Mouse (Mus musculus) hindbrain, embryonic 15.5 days (tissue): ENCODE data around the gene C77080. TPM values are rescaled to one million over a fixed set of nuclear protein-coding genes. Genes with fewer than 3 reads are reported as not detected.

Source experiments
- ATAC-seq: fragments of 200-750 bp; cut with Nextera tagmentation; 2 replicates; pipeline ENCODE4 v1.8.0; 2017; ENCODE audit warnings: low read depth, moderate number of reproducible peaks, moderate TSS enrichment; ENCODE audit not compliant: low FRiP score
- H3K27ac ChIP-seq: fragments of 300-500 bp; sonication (generic); replicated peaks from 2 replicates; pipeline ENCODE4 v1.5.1; 2015; ENCODE audit warnings: mild to moderate bottlenecking, inconsistent platforms
- H3K27me3 ChIP-seq: fragments of 300-500 bp; sonication (generic); 2 replicates; pipeline ENCODE4 v1.6.1; 2015; ENCODE audit warnings: control low read depth, inconsistent platforms
- H3K36me3 ChIP-seq: fragments of 300-500 bp; sonication (generic); 2 replicates; pipeline ENCODE4 v1.6.1; 2015; ENCODE audit warnings: control low read depth, inconsistent platforms
- H3K4me1 ChIP-seq: fragments of 300-500 bp; sonication (generic); replicated peaks from 2 replicates; pipeline ENCODE4 v1.6.1; 2015; ENCODE audit warnings: control low read depth, inconsistent platforms
- H3K4me2 ChIP-seq: fragments of 300-500 bp; sonication (generic); 2 replicates; pipeline ENCODE4 v1.6.1; 2015; ENCODE audit warnings: moderate library complexity, mild to moderate bottlenecking, inconsistent platforms
- H3K4me3 ChIP-seq: fragments of 300-500 bp; sonication (generic); 2 replicates; pipeline ENCODE4 v1.5.1; 2015; ENCODE audit warnings: mild to moderate bottlenecking, inconsistent platforms
- H3K9ac ChIP-seq: fragments of 300-500 bp; sonication (generic); 2 replicates; pipeline ENCODE4 v1.6.1; 2015; ENCODE audit warnings: inconsistent platforms
- H3K9me3 ChIP-seq: fragments of 300-500 bp; sonication (generic); 2 replicates; pipeline ENCODE4 v1.6.1; 2016; ENCODE audit warnings: control low read depth, inconsistent platforms
- WGBS: fragments of 180-500 bp; shearing (Covaris S2); methylation state at CpG from one replicate; pipeline ENCODE4 v1.1.7; 2015; 5-methylcytosine and 5-hydroxymethylcytosine counted together
- polyA plus RNA-seq: library from polyadenylated mRNA; unstranded; fragments of >200 nt; fragmentation: Nextera tagmentation; extraction: Ambion mirVana; gene quantifications from 2 replicates; pipeline ENCODE4 v1.2.1, GENCODE M21; 2015

The C77080 gene
- polyA plus RNA-seq, 1 experiment from 2014 or later: 8.3 TPM

DNA sequence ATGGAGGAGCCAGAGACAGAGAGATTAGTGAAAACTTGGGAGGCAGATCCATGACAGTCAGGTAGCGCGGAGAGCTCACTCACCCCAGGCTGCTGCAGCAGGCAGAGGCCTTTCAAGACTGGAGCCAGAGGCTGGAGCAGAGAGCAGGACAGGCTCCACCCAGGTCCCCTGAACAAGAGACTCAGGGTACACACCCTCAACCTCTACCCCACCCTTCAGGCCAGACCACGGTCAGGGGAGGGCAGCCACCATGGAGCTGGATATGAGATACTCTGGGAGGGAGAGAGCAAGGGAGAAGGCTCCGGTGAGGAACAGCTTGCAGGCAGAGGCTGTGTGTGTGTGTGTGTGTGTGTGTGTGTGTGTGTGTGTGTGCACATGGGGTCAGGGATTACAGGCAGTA lies 5.0 kb upstream of the C77080 start:
- no peak overlapping the region for H3K4me3 ChIP-seq
- no peak for ATAC-seq
- no peak overlapping the region for H3K27ac ChIP-seq
- no peaks in the 10 kb centered on the region for H3K9me3 ChIP-seq
- H3K4me2 ChIP-seq: no peak overlapping the region
- 90% methylated on average over 4 of the region's 4 CpGs for WGBS
- no peaks in the 10 kb centered on the region for H3K36me3 ChIP-seq
- H3K9ac ChIP-seq: no peak overlapping the region
- no peaks in the 10 kb centered on the region for H3K27me3 ChIP-seq
- H3K4me1 ChIP-seq: peaks cover 6% of the 10 kb centered on the region

DNA sequence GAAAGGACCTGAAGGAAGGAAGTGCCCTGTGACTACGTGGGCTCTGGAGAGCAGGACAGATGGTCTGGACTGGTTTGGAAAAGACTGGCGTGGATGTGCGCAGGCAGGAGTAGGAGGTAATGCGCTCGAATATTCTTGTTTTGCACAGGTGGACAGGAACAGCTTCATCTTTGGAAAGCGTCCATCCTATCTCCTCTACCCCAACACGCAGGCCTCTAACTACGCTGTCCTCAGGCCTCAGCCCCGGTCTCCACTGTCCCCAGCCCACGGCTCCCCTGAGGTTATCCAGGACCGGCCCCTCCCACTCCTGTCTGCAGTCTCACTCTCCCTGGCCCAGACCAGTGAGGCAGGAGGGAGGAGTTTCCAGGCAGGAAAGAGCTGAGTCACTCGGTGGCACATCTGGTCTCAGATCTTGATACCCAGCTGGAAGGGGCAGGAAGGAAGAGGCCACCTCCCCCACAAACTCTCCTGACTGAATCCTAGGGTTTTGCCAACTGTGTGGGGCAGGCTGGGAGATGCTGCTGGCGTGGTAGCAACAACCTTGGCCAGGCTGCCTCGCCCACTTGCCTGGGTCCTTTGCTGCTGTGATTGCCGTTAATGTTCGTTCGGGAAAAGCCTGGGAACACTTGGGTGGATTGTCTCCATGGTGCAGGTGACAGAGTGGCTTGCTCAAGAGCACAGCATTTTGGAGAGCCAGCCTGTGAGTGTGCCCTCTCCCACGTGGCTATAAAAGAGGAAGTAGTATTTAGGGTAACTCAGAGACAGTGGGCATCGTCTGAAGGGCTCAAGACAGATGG lies 2.2 kb upstream of the C77080 start:
- ATAC-seq: no peak
- 0 out of 2 replicates have a peak overlapping the region, but pooled peaks have one; percentile 30 for H3K27ac ChIP-seq
- no peaks in the 10 kb centered on the region for H3K36me3 ChIP-seq
- H3K4me2 ChIP-seq: no peak overlapping the region
- WGBS: 39% methylated on average over 19 of the region's 19 CpGs
- no peaks in the 10 kb centered on the region for H3K9me3 ChIP-seq
- H3K27me3 ChIP-seq: no peaks in the 10 kb centered on the region
- H3K4me1 ChIP-seq: peaks cover 12% of the 10 kb centered on the region
- H3K4me3 ChIP-seq: no peak overlapping the region
- no peak overlapping the region for H3K9ac ChIP-seq

GRCm38 (mm10) chr4:129260678-129261077 lies 526 bp downstream of the C77080 start:
- H3K4me3 ChIP-seq: no peak overlapping the region
- H3K4me1 ChIP-seq: peaks cover 19% of the 10 kb centered on the region
- H3K4me2 ChIP-seq: no peak overlapping the region
- WGBS: 13% methylated on average over 6 of the region's 6 CpGs
- H3K9ac ChIP-seq: no peak overlapping the region
- no peaks in the 10 kb centered on the region for H3K36me3 ChIP-seq
- no peaks in the 10 kb centered on the region for H3K9me3 ChIP-seq
- H3K27me3 ChIP-seq: no peaks in the 10 kb centered on the region
- no peak for ATAC-seq
- H3K27ac ChIP-seq: no peak overlapping the region

DNA sequence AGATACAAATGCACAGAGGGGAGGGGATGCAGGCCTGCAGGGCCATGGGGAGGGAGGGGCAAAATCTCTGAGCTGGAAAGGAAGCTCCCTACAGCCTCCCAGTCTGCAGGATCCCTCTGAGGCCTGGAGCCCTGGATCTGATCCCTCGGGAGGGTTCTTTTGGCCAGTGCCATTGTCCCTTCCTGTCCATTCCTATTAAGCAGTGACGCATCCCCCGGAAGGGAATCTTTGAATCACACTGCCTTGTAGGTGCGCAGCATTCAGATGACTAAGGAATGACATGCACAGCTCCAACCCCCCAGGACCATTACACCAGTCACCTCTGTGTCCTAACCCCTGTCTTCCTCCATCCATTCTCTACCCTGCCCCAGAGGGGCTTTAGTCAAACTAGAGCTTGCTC lies 2.1 kb downstream of the C77080 start:
- no peak for ATAC-seq
- no peaks in the 10 kb centered on the region for H3K36me3 ChIP-seq
- H3K4me1 ChIP-seq: peaks cover 19% of the 10 kb centered on the region
- 55% methylated on average over 4 of the region's 4 CpGs for WGBS
- H3K27me3 ChIP-seq: no peaks in the 10 kb centered on the region
- H3K4me2 ChIP-seq: no peak overlapping the region
- H3K9me3 ChIP-seq: no peaks in the 10 kb centered on the region
- no peak overlapping the region for H3K9ac ChIP-seq
- no peak overlapping the region for H3K4me3 ChIP-seq
- H3K27ac ChIP-seq: no peak overlapping the region

- ATAC-seq: peak; percentile 38
- Histone ChIP-seq H3K27me3 (0 out of 2 replicates have a peak, but pooled peaks cover 4% of the 10 kb centered on the region), H3K9ac (no peak overlapping the region), H3K4me3 (no peak overlapping the region), H3K4me2 (no peak overlapping the region), H3K36me3 (no peaks in the 10 kb centered on the region), H3K4me1 (peaks cover 14% of the 10 kb centered on the region), H3K27ac (no peak overlapping the region), H3K9me3 (no peaks in the 10 kb centered on the region)
- 25% methylated on average over 8 of the region's 8 CpGs for WGBS
Measured at GRCm38 (mm10) chr4:129256450-129257380, 4.5 kb downstream of the C77080 start.

DNA sequence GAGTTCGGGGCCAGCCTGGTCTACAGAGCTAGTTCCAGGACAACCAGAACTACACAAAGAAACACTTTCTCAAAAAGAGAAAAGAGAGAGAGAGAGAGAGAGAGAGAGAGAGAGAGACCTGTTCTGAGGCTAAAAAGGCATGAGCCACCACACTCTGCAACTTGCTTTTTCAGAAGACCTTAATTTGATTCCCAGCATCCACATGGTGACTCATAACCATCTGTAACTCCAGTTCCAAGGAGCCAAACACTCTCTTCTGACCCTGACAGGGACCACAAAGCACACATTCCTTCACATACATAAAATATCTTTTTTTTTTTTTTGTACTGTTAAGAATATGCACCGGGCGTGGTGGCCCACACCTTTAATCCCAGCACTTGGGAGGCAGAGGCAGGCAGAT lies 6.6 kb downstream of the C77080 start:
- H3K9me3 ChIP-seq: no peaks in the 10 kb centered on the region
- H3K36me3 ChIP-seq: no peaks in the 10 kb centered on the region
- H3K27ac ChIP-seq: no peak overlapping the region
- H3K27me3 ChIP-seq: peaks cover 23% of the 10 kb centered on the region
- no peak overlapping the region for H3K4me2 ChIP-seq
- no peak overlapping the region for H3K4me3 ChIP-seq
- no peak overlapping the region for H3K9ac ChIP-seq
- WGBS: 99% methylated on average over 3 of the region's 3 CpGs
- ATAC-seq: no peak
- peaks cover 19% of the 10 kb centered on the region for H3K4me1 ChIP-seq

DNA sequence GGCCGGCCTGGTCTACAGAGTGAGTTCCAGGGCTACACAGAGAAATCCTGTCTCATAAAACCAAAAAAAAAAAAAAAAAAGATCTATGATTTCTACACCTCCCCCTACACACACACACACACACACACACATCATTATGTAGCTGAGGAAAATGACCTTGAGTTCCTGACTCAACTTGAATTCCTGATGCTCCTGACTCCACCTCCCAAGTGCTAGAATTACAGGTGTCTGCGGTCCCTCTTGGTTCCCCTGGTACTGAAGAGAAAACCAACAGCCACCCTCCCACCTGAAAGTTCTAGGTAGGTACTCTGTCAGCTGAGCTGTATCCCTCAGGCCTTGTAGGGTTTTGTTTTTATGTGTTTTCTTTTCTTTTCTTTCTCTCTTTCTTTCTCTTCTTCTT lies 8.7 kb downstream of the C77080 start:
- 91% methylated on average over 2 of the region's 2 CpGs for WGBS
- Histone ChIP-seq H3K9ac (no peak overlapping the region), H3K4me1 (peaks cover 37% of the 10 kb centered on the region), H3K27ac (no peak overlapping the region), H3K9me3 (no peaks in the 10 kb centered on the region), H3K27me3 (peaks cover 33% of the 10 kb centered on the region), H3K36me3 (no peaks in the 10 kb centered on the region), H3K4me2 (no peak overlapping the region), H3K4me3 (no peak overlapping the region)
- ATAC-seq: no peak

GRCm38 (mm10) chr4:129251482-129252125 lies 9.6 kb downstream of the C77080 start:
- Histone ChIP-seq H3K27ac (no peak overlapping the region), H3K9me3 (no peaks in the 10 kb centered on the region), H3K36me3 (no peaks in the 10 kb centered on the region), H3K4me1 (peaks cover 37% of the 10 kb centered on the region), H3K27me3 (peaks cover 41% of the 10 kb centered on the region), H3K4me2 (peak overlapping the region; percentile 9), H3K4me3 (no peak overlapping the region), H3K9ac (no peak overlapping the region)
- no peak for ATAC-seq
- 4% methylated on average over 15 of the region's 15 CpGs for WGBS

DNA sequence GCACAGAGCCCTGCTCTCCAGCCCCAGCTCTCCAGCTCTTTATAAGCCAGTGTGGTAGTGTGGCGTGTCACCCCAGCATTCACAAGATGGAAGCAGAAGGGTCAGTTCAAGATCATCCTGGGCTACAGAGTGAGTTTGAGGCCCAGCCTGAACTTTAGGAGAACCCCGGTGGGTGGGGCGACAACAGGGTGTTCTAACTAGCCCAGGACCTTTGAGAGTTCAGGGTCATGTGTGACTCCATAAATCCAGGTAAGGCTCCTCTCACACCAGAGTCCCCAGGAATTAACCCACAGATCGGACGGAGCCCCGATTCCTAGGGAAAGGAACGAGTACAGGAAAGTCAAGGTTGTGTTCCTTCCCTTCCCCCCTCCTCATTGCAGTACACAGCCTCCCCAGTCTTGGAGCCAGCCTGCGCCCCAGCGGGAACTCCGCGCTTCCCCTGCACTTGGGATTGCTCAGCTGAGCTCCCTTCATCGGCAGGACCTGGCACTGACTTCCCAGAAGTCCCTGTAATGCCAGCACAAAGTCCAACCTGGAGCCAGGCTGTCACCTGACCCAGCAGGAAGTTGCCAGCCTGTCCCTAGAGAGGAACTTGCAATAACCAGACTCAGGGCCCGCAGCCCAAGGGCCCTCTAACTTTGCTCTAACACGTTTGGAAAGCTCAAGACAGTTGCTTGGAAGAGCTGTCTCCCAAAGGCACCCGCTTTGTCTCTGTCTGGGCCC lies 10.3 kb downstream of the C77080 start:
- Histone ChIP-seq H3K4me2 (peak overlapping the region; percentile 9), H3K36me3 (no peaks in the 10 kb centered on the region), H3K4me1 (peaks cover 35% of the 10 kb centered on the region), H3K9me3 (no peaks in the 10 kb centered on the region), H3K27ac (no peak overlapping the region), H3K27me3 (peaks cover 44% of the 10 kb centered on the region), H3K4me3 (no peak overlapping the region), H3K9ac (no peak overlapping the region)
- no peak for ATAC-seq
- WGBS: 16% methylated on average over 15 of the region's 15 CpGs

- WGBS: 25% methylated on average over 7 of the region's 7 CpGs
- H3K4me2 ChIP-seq: no peak overlapping the region
- H3K9me3 ChIP-seq: no peaks in the 10 kb centered on the region
- no peak for ATAC-seq
- no peaks in the 10 kb centered on the region for H3K36me3 ChIP-seq
- no peak overlapping the region for H3K9ac ChIP-seq
- H3K27me3 ChIP-seq: peaks cover 49% of the 10 kb centered on the region
- H3K27ac ChIP-seq: no peak overlapping the region
- H3K4me1 ChIP-seq: peaks cover 35% of the 10 kb centered on the region
- H3K4me3 ChIP-seq: no peak overlapping the region
Measured at GRCm38 (mm10) chr4:129249288-129249687, 11.9 kb downstream of the C77080 start.

GRCm38 (mm10) chr4:129248243-129248767 lies 12.9 kb downstream of the C77080 start:
- peak overlapping the region; percentile 44 for H3K9ac ChIP-seq
- under 1% methylated on average over 29 of the region's 74 CpGs for WGBS
- no peak overlapping the region for H3K27ac ChIP-seq
- ATAC-seq: no peak
- peak overlapping the region; percentile 99 for H3K4me2 ChIP-seq
- H3K27me3 ChIP-seq: peaks cover 49% of the 10 kb centered on the region
- H3K4me3 ChIP-seq: peak overlapping the region; percentile 42
- H3K4me1 ChIP-seq: peaks cover 35% of the 10 kb centered on the region
- H3K9me3 ChIP-seq: no peaks in the 10 kb centered on the region
- H3K36me3 ChIP-seq: no peaks in the 10 kb centered on the region
